Mouse (Mus musculus) adrenal gland, adult (tissue): Measurements from ENCODE around the gene Trim69.

ENCODE experiments used
- DNase-seq, 2 experiments: peaks; one replicate each; pipeline ENCODE4 v3.0.0; 2022 to 2023; ENCODE audit warnings: low spot score in 1 of 2; ENCODE audit not compliant: inconsistent age in 2 of 2

Gene Trim69

DNA sequence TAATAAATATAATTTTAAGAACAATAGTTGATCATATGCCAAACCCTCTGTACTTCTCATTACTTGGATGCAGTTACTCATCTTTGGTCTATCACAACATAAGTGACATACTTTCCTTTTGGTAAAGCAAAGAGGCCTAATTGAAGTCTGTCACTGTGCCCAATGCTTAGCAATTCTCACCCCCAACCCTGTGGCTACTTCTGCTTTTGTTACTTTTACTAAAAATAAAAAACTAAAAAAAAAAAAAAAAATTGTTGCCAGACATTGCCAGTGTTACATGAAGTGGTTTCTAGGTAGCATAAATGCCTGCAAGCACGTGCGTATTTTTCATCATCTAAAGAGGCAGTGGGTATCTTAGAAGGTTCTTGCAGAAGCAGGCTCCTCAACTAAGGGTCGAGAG, 7.7 kb upstream of the Trim69 start:
- no peak for DNase-seq

DNA sequence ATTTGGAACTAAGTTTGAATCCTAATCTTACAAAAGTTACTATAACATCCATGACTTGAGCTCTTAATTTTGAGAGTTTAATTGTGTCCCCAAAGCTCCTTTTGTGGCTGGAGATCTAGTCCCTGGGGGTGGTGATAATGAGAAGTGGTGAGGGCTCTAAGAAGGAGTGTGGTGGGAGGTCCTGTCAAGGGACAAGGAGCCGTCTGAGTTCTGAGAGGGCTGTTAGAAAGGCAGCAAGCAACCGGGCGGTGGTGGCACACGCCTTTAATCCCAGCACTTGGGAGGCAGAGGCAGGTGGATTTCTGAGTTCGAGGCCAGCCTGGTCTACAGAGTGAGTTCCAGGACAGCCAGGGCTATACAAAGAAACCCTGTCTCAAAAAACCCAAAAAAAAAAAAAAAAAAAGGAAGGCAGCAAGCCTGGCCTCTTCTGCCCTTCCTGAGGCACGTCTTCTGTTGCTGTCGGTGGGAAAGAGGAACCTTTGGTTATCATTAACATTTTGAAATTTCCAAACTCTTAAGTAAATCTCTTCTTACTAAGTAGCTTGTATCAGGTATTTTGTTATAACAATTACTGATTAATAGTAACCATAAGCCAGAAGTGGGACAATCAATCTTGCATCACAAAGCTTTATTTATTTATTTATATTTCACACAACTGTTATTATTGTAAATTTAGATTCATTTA, 6.7 kb upstream of the Trim69 start:
- no peak for DNase-seq

GRCm38 (mm10) chr2:122154479-122154878, 6.0 kb upstream of the Trim69 start:
- no peak for DNase-seq

- DNase-seq = no peak
These were observed 5.2 kb upstream of the Trim69 start for GRCm38 (mm10) chr2:122155292-122155691.

DNA sequence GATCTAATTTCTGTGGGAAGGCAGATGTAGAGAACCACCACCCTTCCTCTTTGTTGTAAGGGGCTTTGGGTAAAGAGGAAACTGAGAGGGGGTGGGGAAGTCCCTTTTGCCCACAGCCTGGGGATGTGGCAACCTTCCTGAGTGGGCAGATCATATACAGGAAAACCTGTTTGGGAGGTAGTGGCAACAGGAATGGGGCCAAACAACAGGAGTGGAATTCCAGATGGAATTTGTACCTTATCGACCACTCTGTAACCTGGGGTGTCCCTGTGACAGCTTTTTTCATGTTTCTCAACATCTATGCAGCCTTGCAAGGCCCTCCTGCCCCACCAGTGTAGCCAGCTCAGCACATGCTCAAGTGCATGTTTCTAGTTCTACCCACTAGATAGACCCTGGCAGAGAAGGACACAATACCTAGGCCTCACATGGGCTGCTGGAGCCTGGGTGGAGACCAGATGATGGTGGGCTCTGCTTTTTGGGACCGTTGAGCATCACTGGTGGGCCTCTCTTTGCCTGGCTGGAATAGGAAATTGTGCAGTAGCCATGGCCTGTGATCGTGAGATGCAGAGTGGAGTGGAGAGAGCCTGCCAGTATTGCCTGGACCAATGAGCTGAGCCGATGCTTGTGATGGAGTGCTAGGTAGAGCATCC, 4.3 kb upstream of the Trim69 start:
- no peak for DNase-seq

DNA sequence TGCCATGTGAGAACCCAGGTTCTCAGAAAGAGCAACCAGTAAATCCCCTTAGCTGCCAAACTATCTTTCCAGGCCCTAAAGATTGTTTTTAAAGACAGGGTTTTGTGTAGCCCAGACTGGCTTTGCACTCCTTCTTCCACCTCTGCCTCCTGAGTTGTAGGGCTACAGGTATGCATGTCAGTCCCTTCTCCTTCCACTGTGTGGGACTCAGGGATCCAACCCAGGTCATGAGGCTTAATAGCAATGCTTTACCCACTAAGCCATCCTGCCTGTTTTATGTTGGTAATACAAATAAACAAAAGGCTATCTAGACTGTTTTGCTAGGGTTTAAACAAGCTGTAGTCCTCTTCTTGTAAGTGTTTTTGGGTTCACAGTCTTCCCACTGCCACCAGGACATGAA, 2.9 kb upstream of the Trim69 start:
- no peak for DNase-seq

- no peak for DNase-seq
These were observed 2.1 kb upstream of the Trim69 start for GRCm38 (mm10) chr2:122158362-122158802.

GRCm38 (mm10) chr2:122159667-122160066, 833 bp upstream of the Trim69 start:
- no peak for DNase-seq

GRCm38 (mm10) chr2:122161542-122161941, 1.0 kb downstream of the Trim69 start:
- no peak for DNase-seq

GRCm38 (mm10) chr2:122162529-122162928, 2.0 kb downstream of the Trim69 start:
- no peak for DNase-seq

DNA sequence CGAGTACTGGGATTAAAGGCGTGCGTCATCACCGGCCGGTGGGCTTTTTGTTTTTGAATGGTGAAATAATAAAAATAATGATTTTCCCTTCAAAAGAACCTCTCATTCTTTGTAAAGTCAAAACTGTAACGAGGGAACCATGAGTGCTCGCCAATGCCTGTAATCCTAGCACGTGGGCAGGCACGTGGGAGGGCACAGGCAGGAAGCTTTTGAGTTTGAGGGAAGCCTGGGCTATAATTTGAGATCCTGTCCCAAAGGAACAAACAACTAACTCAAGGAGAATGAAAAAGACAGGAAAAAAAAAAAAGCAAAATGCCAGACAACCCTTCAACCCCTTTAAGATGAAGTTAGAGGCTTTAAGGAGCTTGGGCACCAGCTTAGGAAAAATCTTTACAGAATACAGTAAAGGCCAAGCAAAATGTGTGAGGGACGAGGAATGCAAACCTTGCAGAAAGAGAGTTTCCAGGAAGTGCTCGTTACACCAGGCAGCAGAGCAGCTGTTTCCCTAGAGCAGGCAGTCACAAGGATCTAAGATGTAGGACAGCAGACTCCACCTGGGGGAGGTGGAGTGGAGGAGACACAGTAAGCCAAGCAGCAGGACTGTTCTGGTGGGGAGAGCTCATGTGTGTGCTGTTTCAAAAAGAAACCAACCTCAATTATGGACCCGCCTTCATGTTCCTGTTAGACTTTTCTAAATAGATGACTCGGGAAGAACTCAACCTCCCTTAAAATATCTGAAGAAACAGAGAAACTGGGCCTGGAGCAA, 3.1 kb downstream of the Trim69 start:
- DNase-seq = no peak

DNA sequence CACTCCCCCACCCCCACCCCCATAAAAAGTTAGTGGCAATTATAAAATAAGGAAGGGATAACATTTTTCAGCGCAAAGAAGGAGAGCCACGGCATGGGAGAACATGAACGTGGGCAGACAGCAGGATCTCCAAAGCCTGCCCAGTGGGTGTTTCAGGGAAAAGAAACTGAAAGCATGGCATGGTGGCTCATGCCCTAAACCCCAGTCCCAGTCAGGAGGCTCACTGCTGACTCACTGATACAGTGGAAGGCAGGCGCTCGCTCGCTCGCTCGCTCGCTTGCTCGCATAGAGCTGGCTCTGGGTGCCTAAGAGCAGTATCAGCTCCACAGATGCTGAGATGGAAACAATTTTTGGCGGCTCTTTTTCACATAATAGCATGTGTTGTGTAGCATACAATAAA, 3.8 kb downstream of the Trim69 start:
- DNase-seq = no peak

DNA sequence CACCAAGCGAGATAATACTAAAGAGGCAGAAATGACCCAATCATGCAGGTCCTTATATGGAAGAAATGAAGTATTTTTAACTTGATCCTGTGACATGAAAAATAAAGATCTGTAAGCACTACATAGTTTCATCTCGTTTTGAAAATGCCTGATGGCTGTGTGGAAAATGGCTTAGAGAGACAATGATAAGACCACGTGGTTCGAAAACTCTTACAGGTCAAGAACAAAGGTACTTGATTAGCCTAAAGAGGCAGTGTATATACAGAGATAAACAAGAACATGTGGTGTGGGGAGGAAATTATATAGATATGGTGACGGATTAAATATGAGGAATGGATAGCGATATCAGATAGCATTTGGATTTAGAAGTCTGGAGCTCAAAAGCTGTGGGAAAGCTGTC, 10.8 kb downstream of the Trim69 start:
- no peak for DNase-seq

GRCm38 (mm10) chr2:122172188-122172587, 11.7 kb downstream of the Trim69 start:
- DNase-seq = no peak

GRCm38 (mm10) chr2:122180051-122180822, 19.7 kb downstream of the Trim69 start:
- no peak for DNase-seq

DNA sequence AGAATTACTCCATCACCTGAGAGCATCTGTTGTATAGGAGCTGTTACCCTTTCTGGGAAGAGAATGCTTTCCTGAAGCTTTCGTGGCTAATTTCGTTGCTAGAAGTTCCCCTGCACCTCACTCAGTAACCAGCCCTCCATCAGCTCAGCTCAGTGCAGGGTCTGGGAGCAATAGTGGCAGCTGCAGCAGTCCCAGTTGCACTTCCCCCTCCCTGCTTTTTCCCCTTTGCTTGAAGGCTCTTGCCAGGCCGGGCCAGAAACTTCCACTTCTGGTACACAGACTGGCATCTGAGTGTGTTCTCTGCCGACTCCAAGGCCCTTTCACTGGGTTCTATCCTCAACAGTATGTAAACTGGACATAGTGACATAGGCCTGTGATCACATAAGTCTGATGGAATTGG, 24.6 kb downstream of the Trim69 start:
- DNase-seq = no peak

DNA sequence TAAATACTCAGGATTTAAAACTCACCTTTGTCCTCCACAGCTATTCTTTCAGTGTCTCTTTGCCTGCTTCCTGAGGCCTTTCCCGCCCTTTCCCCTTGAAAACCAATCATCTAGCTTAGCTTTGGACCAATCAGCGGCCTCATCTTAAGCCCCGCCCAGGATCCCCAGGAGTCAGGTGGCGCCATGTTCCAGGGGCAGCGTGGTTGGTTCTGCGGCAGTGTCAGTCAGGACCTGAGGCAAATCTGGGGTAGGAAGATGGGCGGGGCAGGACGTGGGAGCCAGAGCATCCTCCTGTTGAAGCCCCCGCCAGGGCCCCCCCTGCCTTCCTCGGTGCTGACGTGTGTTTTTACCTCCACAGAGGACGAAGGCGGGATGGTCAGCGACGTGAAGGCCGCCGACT, 25.6 kb downstream of the Trim69 start, which contains the start of the genes Patl2 and Terb2:
Gene Patl2 (minus strand): TSS at position 84 of the 400 bp plus-strand sequence.
Gene Terb2 (plus strand): TSS at position 167 of the 400 bp plus-strand sequence.
- DNase-seq = no peak

DNA sequence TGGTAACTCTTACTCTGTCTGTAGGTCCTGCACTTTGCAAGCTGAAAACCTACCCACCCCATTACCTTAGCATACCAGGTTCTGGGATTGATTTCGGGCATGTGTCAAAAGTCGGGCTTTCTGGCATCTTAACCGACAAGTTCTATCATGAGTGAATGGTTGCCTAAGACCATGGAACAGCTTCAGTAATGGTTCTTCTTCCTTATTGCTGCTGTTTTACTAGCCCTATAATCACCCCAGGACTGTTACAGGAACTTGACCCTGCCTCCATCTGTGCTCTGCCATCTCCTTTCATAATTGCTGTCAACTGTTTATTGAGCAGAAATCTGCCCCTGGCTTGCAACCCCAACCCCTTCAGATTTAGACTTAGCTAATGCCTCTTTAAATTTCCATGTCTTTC, 26.3 kb downstream of the Trim69 start:
- DNase-seq = no peak

DNA sequence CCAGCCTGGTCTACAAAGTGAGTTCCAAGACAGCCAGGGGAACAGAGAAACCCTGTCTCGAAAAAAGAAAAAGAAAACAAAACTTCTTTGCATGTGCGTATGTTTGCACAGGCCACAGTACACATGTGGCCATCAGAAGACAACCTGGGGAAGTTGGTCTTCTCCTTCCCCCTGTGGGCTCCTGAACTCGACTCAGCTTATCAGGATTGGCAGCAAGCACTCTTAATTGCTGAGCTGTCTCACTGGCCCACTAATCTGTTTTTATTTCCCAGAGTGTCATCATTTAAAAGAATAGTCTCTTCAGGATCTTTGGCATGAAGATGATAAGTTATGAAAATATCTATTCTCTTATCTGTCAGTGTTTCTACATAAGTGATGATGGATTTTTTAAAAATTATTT, 31.3 kb downstream of the Trim69 start:
- no peak for DNase-seq

- peak in 1 of 2 experiments; percentile 65 for DNase-seq
These were observed 34.0 kb downstream of the Trim69 start for GRCm38 (mm10) chr2:122194509-122194929.

- peak; percentile 40 to 66 for DNase-seq
These were observed 41.0 kb downstream of the Trim69 start for GRCm38 (mm10) chr2:122201501-122201900.
